Mouse (Mus musculus) kidney, adult 2 months (tissue): ENCODE data around the gene Ppef2. TPM values are rescaled to one million over a fixed set of nuclear protein-coding genes. Genes with fewer than 3 reads are reported as not detected.
A peak's percentile ranks its signal among the peaks of the same experiment; 100 is the strongest.

ENCODE experiments used
- DNase-seq: peaks from one replicate; pipeline ENCODE4 v3.0.0; 2021
- H3K27ac ChIP-seq: fragments of 200-500 bp; 2 replicates; pipeline ENCODE4 v1.5.1; 2012; ENCODE audit warnings: low read depth, low read length, control low read depth, inconsistent platforms; ENCODE audit not compliant: insufficient read depth
- H3K27me3 ChIP-seq: fragments of 200-500 bp; replicated peaks from 2 replicates; pipeline ENCODE4 v1.6.1; 2012; ENCODE audit warnings: mild to moderate bottlenecking, moderate library complexity, low read length, inconsistent platforms; ENCODE audit not compliant: control insufficient read depth, insufficient read depth
- H3K36me3 ChIP-seq: fragments of 200-500 bp; 2 replicates; pipeline ENCODE4 v1.6.1; 2012; ENCODE audit warnings: mild to moderate bottlenecking, moderate library complexity, low read length, inconsistent platforms; ENCODE audit not compliant: control insufficient read depth, insufficient read depth
- H3K4me1 ChIP-seq: fragments of 200-500 bp; 2 replicates; pipeline ENCODE4 v1.6.1; 2011; ENCODE audit warnings: low read length; ENCODE audit not compliant: control insufficient read depth, insufficient read depth
- H3K4me3 ChIP-seq: fragments of 200-500 bp; 2 replicates; pipeline ENCODE4 v1.5.1; 2011; ENCODE audit warnings: mild to moderate bottlenecking, low read depth, low read length, control low read depth; ENCODE audit not compliant: insufficient read depth
- CTCF ChIP-seq: fragments of 200-500 bp; conservative IDR thresholded peaks from 2 replicates; pipeline ENCODE4 v1.5.1; 2011; ENCODE audit warnings: low read depth, mild to moderate bottlenecking, control low read depth, low read length, moderate library complexity, mixed read lengths; ENCODE audit not compliant: insufficient read depth, insufficient read length
- POLR2A ChIP-seq: fragments of 200-500 bp; IDR thresholded peaks from one replicate; pipeline ENCODE4 v1.6.1; 2011; ENCODE audit warnings: low read depth, low read length, control low read depth
- WGBS: fragments of 180-500 bp; shearing (Covaris S2); methylation state at CpG from one replicate; pipeline ENCODE4 v1.1.7; 2018; 5-methylcytosine and 5-hydroxymethylcytosine counted together
- polyA plus RNA-seq: library from polyadenylated mRNA; depleted of rRNA; stranded (reverse); fragments of >200 nt; gene quantifications from 2 replicates; pipeline ENCODE4 v1.2.3, GENCODE M21; 2012; rRNA removed

The Ppef2 gene
- 0.45 TPM in 2 replicates for polyA plus RNA-seq

GRCm38 (mm10) chr5:92256218-92256617, at the start of gene Ppef2:
Gene Ppef2 (minus strand): TSS chr5:92256278.
- Histone ChIP-seq H3K27ac (no peak within 1 kb of the TSS), H3K27me3 (no peaks in the 10 kb centered on the region), H3K4me1 (no peaks in the 10 kb centered on the region; the same call in 1 of the 2 replicates), H3K4me3 (no peak within 1 kb of the TSS), H3K36me3 (no peaks in the 10 kb centered on the region)
- WGBS: 48% methylated on average over 6 of the region's 6 CpGs
- TF ChIP-seq CTCF (no peak), POLR2A (no peak)
- no peak for DNase-seq

- Histone ChIP-seq H3K4me1 (no peaks in the 10 kb centered on the region), H3K36me3 (0 out of 2 replicates have a peak, but pooled peaks cover 1% of the 10 kb centered on the region), H3K27ac (no peak overlapping the region), H3K27me3 (no peaks in the 10 kb centered on the region), H3K4me3 (no peak overlapping the region)
- 69% methylated on average over 3 of the region's 3 CpGs for WGBS
- DNase-seq: no peak
- TF ChIP-seq CTCF (no peak), POLR2A (no peak)
Measured at GRCm38 (mm10) chr5:92304291-92304690, 48.2 kb upstream of the Ppef2 start.

GRCm38 (mm10) chr5:92302149-92302840, 46.2 kb upstream of the Ppef2 start:
- no peak for DNase-seq

GRCm38 (mm10) chr5:92294525-92294924, 38.4 kb upstream of the Ppef2 start:
- no peak for DNase-seq
- TF ChIP-seq POLR2A (no peak), CTCF (no peak)
- Histone ChIP-seq H3K27me3 (no peaks in the 10 kb centered on the region), H3K27ac (no peak overlapping the region), H3K36me3 (peaks cover 2% of the 10 kb centered on the region; the same call in 1 of the 2 replicates), H3K4me1 (0 out of 2 replicates have a peak, but pooled peaks cover 5% of the 10 kb centered on the region), H3K4me3 (no peak overlapping the region)
- 87% methylated on average over 2 of the region's 2 CpGs for WGBS

More at GRCm38 (mm10) chr5:92302149-92302840, 46.2 kb upstream of the Ppef2 start:
- TF ChIP-seq POLR2A (no peak), CTCF (no peak)
- WGBS: 69% methylated on average over 13 of the region's 13 CpGs
- Histone ChIP-seq H3K27ac (no peak overlapping the region), H3K36me3 (0 out of 2 replicates have a peak, but pooled peaks cover 1% of the 10 kb centered on the region), H3K27me3 (no peaks in the 10 kb centered on the region), H3K4me1 (no peaks in the 10 kb centered on the region), H3K4me3 (no peak overlapping the region)

GRCm38 (mm10) chr5:92291652-92292414, 35.8 kb upstream of the Ppef2 start:
- DNase-seq: peak; percentile 58
- H3K27ac ChIP-seq: no peak overlapping the region
- no peaks in the 10 kb centered on the region for H3K36me3 ChIP-seq
- H3K27me3 ChIP-seq: no peaks in the 10 kb centered on the region
- TF ChIP-seq POLR2A (no peak), CTCF (no peak)
- no peak overlapping the region for H3K4me3 ChIP-seq
- 0 out of 2 replicates have a peak, but pooled peaks cover 5% of the 10 kb centered on the region for H3K4me1 ChIP-seq
- WGBS: 66% methylated on average over 6 of the region's 6 CpGs

- TF ChIP-seq POLR2A: no peak
- no peak for DNase-seq
- Histone ChIP-seq H3K4me3 (no peak overlapping the region), H3K36me3 (no peaks in the 10 kb centered on the region), H3K4me1 (0 out of 2 replicates have a peak, but pooled peaks cover 5% of the 10 kb centered on the region), H3K27me3 (no peaks in the 10 kb centered on the region), H3K27ac (no peak overlapping the region)
- WGBS: 85% methylated on average over 6 of the region's 6 CpGs
Measured at GRCm38 (mm10) chr5:92287840-92288239, 31.8 kb upstream of the Ppef2 start.

GRCm38 (mm10) chr5:92283107-92283506, 27.0 kb upstream of the Ppef2 start:
- Histone ChIP-seq H3K27me3 (no peaks in the 10 kb centered on the region), H3K4me3 (no peak overlapping the region), H3K4me1 (no peaks in the 10 kb centered on the region; the same call in 1 of the 2 replicates), H3K36me3 (no peaks in the 10 kb centered on the region), H3K27ac (no peak overlapping the region)
- TF ChIP-seq POLR2A (no peak), CTCF (no peak)
- WGBS: 49% methylated on average over 3 of the region's 3 CpGs
- no peak for DNase-seq
